ENCODE assay signal across 15 mouse cellular contexts in the genomic region with DNA sequence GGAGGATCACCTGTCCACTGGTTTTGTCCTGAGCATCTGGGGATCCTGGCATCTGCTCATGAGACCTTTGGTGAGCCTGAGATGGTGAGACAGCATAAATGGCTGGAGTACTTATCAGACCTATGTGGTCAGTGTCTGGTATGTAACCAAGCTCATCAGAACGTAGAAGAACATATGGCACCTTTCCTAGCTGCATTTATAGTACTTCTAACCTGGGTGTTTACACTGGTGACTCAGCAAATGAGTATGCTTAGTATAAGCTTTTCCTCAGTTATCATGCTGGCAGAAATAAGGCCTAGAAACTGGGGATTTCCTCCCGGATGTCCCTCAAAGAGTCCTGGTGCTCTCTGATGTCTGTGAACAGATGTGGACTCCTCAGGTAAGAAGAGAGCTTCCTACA.
"Had no signal": no experiment of that assay in that cellular context is flagged by ENCODE, and none has a peak within 500 bp of the region (broad histone marks: within the 10 kb centered on the region; RNA-seq: fewer than 3 reads in every experiment).

No protein-coding gene starts in this region.

- DNase-seq: retina, postnatal 1 day; right cerebral cortex, adult 18-20 months; right cerebral cortex, postnatal 14 days; right cerebral cortex, postnatal 25 days; right cerebral cortex, postnatal 4 days; spleen, adult 18-20 months; thymus, adult 18-20 months; thymus, postnatal 14 days; thymus, postnatal 25 days; thymus, postnatal 36 days; thymus, postnatal 4 days had no signal

- H3K9ac ChIP-seq: neural tube, embryonic 12.5 days; neural tube, embryonic 13.5 days; neural tube, embryonic 15.5 days; stomach, embryonic 15.5 days had no signal

- H3K27me3 ChIP-seq: neural tube, embryonic 12.5 days; neural tube, embryonic 13.5 days; neural tube, embryonic 15.5 days; stomach, embryonic 15.5 days had no signal

- H3K4me1 ChIP-seq: neural tube, embryonic 12.5 days; neural tube, embryonic 13.5 days; neural tube, embryonic 15.5 days had no signal

- H3K27ac ChIP-seq: neural tube, embryonic 12.5 days; neural tube, embryonic 13.5 days; neural tube, embryonic 15.5 days; stomach, embryonic 15.5 days had no signal

- H3K4me2 ChIP-seq: neural tube, embryonic 12.5 days; neural tube, embryonic 13.5 days; neural tube, embryonic 15.5 days; stomach, embryonic 15.5 days had no signal

- H3K36me3 ChIP-seq: neural tube, embryonic 12.5 days; neural tube, embryonic 13.5 days; neural tube, embryonic 15.5 days; stomach, embryonic 15.5 days had no signal

- H3K4me3 ChIP-seq: neural tube, embryonic 12.5 days; neural tube, embryonic 13.5 days; neural tube, embryonic 15.5 days; stomach, embryonic 15.5 days had no signal

- H3K9me3 ChIP-seq: neural tube, embryonic 12.5 days; neural tube, embryonic 15.5 days; stomach, embryonic 15.5 days had no signal
